ENCODE assay signal across 8 mouse cellular contexts in genomic region chr11:50210505-50211151, GRCm38 (mm10). TPM values are rescaled to one million over a fixed set of nuclear protein-coding genes. Genes with fewer than 3 reads are reported as not detected.
DNase-seq lines count a peak whose midpoint lies in the region; ATAC-seq lines count a peak whose summit lies in the region.

Sqstm1 (minus strand) TSS chr11:50210827.
Mgat4b (plus strand) TSS chr11:50210890.

- ATAC-seq in hindbrain, embryonic 11.5 days (ENCODE audit: low FRiP score), result peak; percentile 83

- H3K9me3 ChIP-seq in hindbrain, embryonic 11.5 days (ENCODE audit: control insufficient read depth, low read length), result no peaks in the 10 kb centered on the region

- no peaks in the 10 kb centered on the region for H3K27me3 ChIP-seq in hindbrain, embryonic 11.5 days (ENCODE audit: control insufficient read depth, insufficient read depth, low read length)

- H3K4me1 ChIP-seq in hindbrain, embryonic 11.5 days (replicated peaks; ENCODE audit: control insufficient read depth, insufficient read depth, low read length), result no peaks in the 10 kb centered on the region

- peak; percentile 77 for DNase-seq in R1 (ENCODE audit: low read depth, low spot score)
- DNase-seq in cerebellum, postnatal 14 days, result peak; percentile 84 to 86
- peak; percentile 76 for DNase-seq in frontal cortex, postnatal 14 days (ENCODE audit: low spot score in 2 of 2)
- peak; percentile 88 for DNase-seq in hindbrain, embryonic 11.5 days (ENCODE audit: low spot score)
- DNase-seq in layer of hippocampus, postnatal 14 days (ENCODE audit: low spot score in 2 of 2), result peak; percentile 79 to 88
- DNase-seq in lung, postnatal 10 days, result peak; percentile 84
- peak; percentile 91 for DNase-seq in ovary, postnatal 10 days (ENCODE audit: low spot score)
- DNase-seq in thymus, postnatal 14 days, result peak; percentile 83

- H3K4me2 ChIP-seq in hindbrain, embryonic 11.5 days (replicated peaks; ENCODE audit: low read depth, low read length), result peak within 1 kb of the TSS; percentile 56

- peak within 1 kb of the TSS; percentile 91 for H3K4me3 ChIP-seq in hindbrain, embryonic 11.5 days (ENCODE audit: low read depth, low read length)

- peak within 1 kb of the TSS; percentile 96 for H3K27ac ChIP-seq in hindbrain, embryonic 11.5 days (ENCODE audit: low read depth, low read length)

- peak within 1 kb of the TSS; percentile 92 for H3K9ac ChIP-seq in hindbrain, embryonic 11.5 days (ENCODE audit: low read depth, low read length)

- WGBS in hindbrain, embryonic 11.5 days, result under 1% methylated on average over 46 of the region's 48 CpGs

- 0 out of 2 replicates have a peak, but pooled peaks cover 4% of the 10 kb centered on the region for H3K36me3 ChIP-seq in hindbrain, embryonic 11.5 days (ENCODE audit: control insufficient read depth, insufficient read depth, low read length)

RNA-seq across cellular contexts. Expression of gene Sqstm1, which starts in this region (rescaled TPM):
- polyA plus RNA-seq in hindbrain, embryonic 11.5 days (2014; fragmentation: Nextera tagmentation; extraction: Ambion mirVana), result 165 and 188 TPM in 2 replicates
- total RNA-seq in layer of hippocampus, postnatal 14 days (2021), result 100 to 1,000 TPM; 343 to 377 TPM

RNA-seq across cellular contexts. Expression of gene Mgat4b, which starts in this region (rescaled TPM):
- 17.9 and 19.6 TPM in 2 replicates for polyA plus RNA-seq in hindbrain, embryonic 11.5 days (2014; fragmentation: Nextera tagmentation; extraction: Ambion mirVana)
- 100 to 1,000 TPM; 166 to 175 TPM for total RNA-seq in layer of hippocampus, postnatal 14 days (2021)

Comparison
In these comparisons a context has a peak if more than half of its experiments do, and no peak if none do; other contexts are left out.
1. Peak in every context shown above with its lines: DNase-seq, ATAC-seq, H3K4me3 ChIP-seq and H3K27ac ChIP-seq.